Mouse (Mus musculus): ENCODE results near the gene Dock6. TPM values are rescaled to one million over a fixed set of nuclear protein-coding genes. Genes with fewer than 3 reads are reported as not detected.

Dock6 gene
- polyA plus RNA-seq, 1 experiment from 2014 or later, result 21.6 TPM

- peaks cover 37% of the 10 kb centered on the region for H3K4me1 ChIP-seq (replicated peaks; ENCODE audit: control insufficient read depth, insufficient read depth, low read length)
- peak overlapping the region; percentile 64; the same call in 1 of the 2 replicates for H3K4me3 ChIP-seq (ENCODE audit: low read depth, low read length)
- peak overlapping the region; percentile 79 for H3K4me2 ChIP-seq
- 71% methylated on average over 3 of the region's 3 CpGs for WGBS
- no peaks in the 10 kb centered on the region for H3K36me3 ChIP-seq (ENCODE audit: control insufficient read depth, insufficient read depth, low read length)
- DNase-seq (ENCODE audit: low spot score) (no peak), ATAC-seq (replicated peaks; ENCODE audit: low FRiP score) (no peak)
- H3K9ac ChIP-seq (ENCODE audit: low read depth, low read length), result no peak overlapping the region
- no peaks in the 10 kb centered on the region for H3K27me3 ChIP-seq (replicated peaks; ENCODE audit: control insufficient read depth, insufficient read depth, low read length)
- no peaks in the 10 kb centered on the region for H3K9me3 ChIP-seq (ENCODE audit: control insufficient read depth, low read length)
- no peak overlapping the region for H3K27ac ChIP-seq (ENCODE audit: low read depth, low read length)
Measured at GRCm38 (mm10) chr9:21851084-21851483, 1.4 kb downstream of the Dock6 start.

- DNase-seq (ENCODE audit: low spot score), result no peak
- H3K4me2 ChIP-seq, result peak overlapping the region; percentile 23
- H3K4me1 ChIP-seq (replicated peaks; ENCODE audit: control insufficient read depth, insufficient read depth, low read length), result peaks cover 41% of the 10 kb centered on the region
Measured at GRCm38 (mm10) chr9:21849691-21850677, 2.5 kb downstream of the Dock6 start.

GRCm38 (mm10) chr9:21847926-21848325, 4.5 kb downstream of the Dock6 start:
- Histone ChIP-seq H3K4me1 (replicated peaks; ENCODE audit: control insufficient read depth, insufficient read depth, low read length) (peaks cover 40% of the 10 kb centered on the region), H3K9me3 (ENCODE audit: control insufficient read depth, low read length) (no peaks in the 10 kb centered on the region), H3K4me2 (no peak overlapping the region; the same call in 1 of the 2 replicates), H3K27ac (ENCODE audit: low read depth, low read length) (peak overlapping the region; percentile 82), H3K27me3 (replicated peaks; ENCODE audit: control insufficient read depth, insufficient read depth, low read length) (no peaks in the 10 kb centered on the region), H3K4me3 (ENCODE audit: low read depth, low read length) (no peak overlapping the region), H3K36me3 (ENCODE audit: control insufficient read depth, insufficient read depth, low read length) (peaks cover 2% of the 10 kb centered on the region; the same call in 1 of the 2 replicates), H3K9ac (ENCODE audit: low read depth, low read length) (no peak overlapping the region)
- 35% methylated on average over 10 of the region's 10 CpGs for WGBS
- DNase-seq (ENCODE audit: low spot score) (no peak), ATAC-seq (replicated peaks; ENCODE audit: low FRiP score) (no peak)

More at GRCm38 (mm10) chr9:21849691-21850677, 2.5 kb downstream of the Dock6 start:
- Histone ChIP-seq H3K9me3 (ENCODE audit: control insufficient read depth, low read length) (no peaks in the 10 kb centered on the region), H3K27me3 (replicated peaks; ENCODE audit: control insufficient read depth, insufficient read depth, low read length) (no peaks in the 10 kb centered on the region), H3K27ac (ENCODE audit: low read depth, low read length) (0 out of 2 replicates have a peak overlapping the region, but pooled peaks have one; percentile 7), H3K36me3 (ENCODE audit: control insufficient read depth, insufficient read depth, low read length) (no peaks in the 10 kb centered on the region), H3K4me3 (ENCODE audit: low read depth, low read length) (no peak overlapping the region), H3K9ac (ENCODE audit: low read depth, low read length) (no peak overlapping the region)
- 66% methylated on average over 7 of the region's 7 CpGs for WGBS
- ATAC-seq (replicated peaks; ENCODE audit: low FRiP score), result no peak

GRCm38 (mm10) chr9:21847425-21847824, 5.0 kb downstream of the Dock6 start:
- H3K4me1 ChIP-seq (replicated peaks; ENCODE audit: control insufficient read depth, insufficient read depth, low read length), result peaks cover 41% of the 10 kb centered on the region
- no peak for ATAC-seq (replicated peaks; ENCODE audit: low FRiP score)
- peaks cover 6% of the 10 kb centered on the region for H3K36me3 ChIP-seq (ENCODE audit: control insufficient read depth, insufficient read depth, low read length)
- whole genome bisulfite sequencing, result 30% methylated on average over 3 of the region's 3 CpGs
- H3K4me2 ChIP-seq, result peak overlapping the region; percentile 54
- peak overlapping the region; percentile 82; the same call in 1 of the 2 replicates for H3K27ac ChIP-seq (ENCODE audit: low read depth, low read length)
- H3K27me3 ChIP-seq (replicated peaks; ENCODE audit: control insufficient read depth, insufficient read depth, low read length), result no peaks in the 10 kb centered on the region
- no peak overlapping the region for H3K9ac ChIP-seq (ENCODE audit: low read depth, low read length)
- no peak overlapping the region for H3K4me3 ChIP-seq (ENCODE audit: low read depth, low read length)
- DNase-seq (ENCODE audit: low spot score), result no peak
- H3K9me3 ChIP-seq (ENCODE audit: control insufficient read depth, low read length), result no peaks in the 10 kb centered on the region

- Histone ChIP-seq H3K4me1 (replicated peaks; ENCODE audit: control insufficient read depth, insufficient read depth, low read length) (peaks cover 39% of the 10 kb centered on the region), H3K27ac (ENCODE audit: low read depth, low read length) (peak overlapping the region; percentile 82; the same call in 1 of the 2 replicates), H3K4me3 (ENCODE audit: low read depth, low read length) (peak overlapping the region; percentile 28; the same call in 1 of the 2 replicates), H3K36me3 (ENCODE audit: control insufficient read depth, insufficient read depth, low read length) (peaks cover 6% of the 10 kb centered on the region), H3K4me2 (peak overlapping the region; percentile 54), H3K27me3 (replicated peaks; ENCODE audit: control insufficient read depth, insufficient read depth, low read length) (no peaks in the 10 kb centered on the region), H3K9ac (ENCODE audit: low read depth, low read length) (no peak overlapping the region), H3K9me3 (ENCODE audit: control insufficient read depth, low read length) (no peaks in the 10 kb centered on the region)
- WGBS, result 20% methylated on average over 11 of the region's 11 CpGs
- peak; percentile 59 for DNase-seq (ENCODE audit: low spot score)
- ATAC-seq (replicated peaks; ENCODE audit: low FRiP score), result peak; percentile 51
Measured at GRCm38 (mm10) chr9:21846755-21847341, 5.6 kb downstream of the Dock6 start.

GRCm38 (mm10) chr9:21845381-21846080, 6.9 kb downstream of the Dock6 start:
- H3K27ac ChIP-seq (ENCODE audit: low read depth, low read length), result no peak overlapping the region
- H3K4me1 ChIP-seq (replicated peaks; ENCODE audit: control insufficient read depth, insufficient read depth, low read length), result peaks cover 34% of the 10 kb centered on the region
- H3K9me3 ChIP-seq (ENCODE audit: control insufficient read depth, low read length), result no peaks in the 10 kb centered on the region
- DNase-seq (ENCODE audit: low spot score) (no peak), ATAC-seq (replicated peaks; ENCODE audit: low FRiP score) (no peak)
- no peaks in the 10 kb centered on the region for H3K27me3 ChIP-seq (replicated peaks; ENCODE audit: control insufficient read depth, insufficient read depth, low read length)
- no peak overlapping the region for H3K4me2 ChIP-seq
- H3K9ac ChIP-seq (ENCODE audit: low read depth, low read length), result peak overlapping the region; percentile 20; the same call in 1 of the 2 replicates
- H3K4me3 ChIP-seq (ENCODE audit: low read depth, low read length), result no peak overlapping the region
- H3K36me3 ChIP-seq (ENCODE audit: control insufficient read depth, insufficient read depth, low read length), result peaks cover 8% of the 10 kb centered on the region
- 47% methylated on average over 14 of the region's 14 CpGs for WGBS

GRCm38 (mm10) chr9:21843086-21843485, 9.3 kb downstream of the Dock6 start:
- WGBS, result 75% methylated on average over 6 of the region's 6 CpGs
- DNase-seq (ENCODE audit: low spot score), result no peak
- Histone ChIP-seq H3K4me1 (replicated peaks; ENCODE audit: control insufficient read depth, insufficient read depth, low read length) (peaks cover 21% of the 10 kb centered on the region), H3K36me3 (ENCODE audit: control insufficient read depth, insufficient read depth, low read length) (peaks cover 12% of the 10 kb centered on the region), H3K27ac (ENCODE audit: low read depth, low read length) (no peak overlapping the region), H3K9me3 (ENCODE audit: control insufficient read depth, low read length) (no peaks in the 10 kb centered on the region), H3K9ac (ENCODE audit: low read depth, low read length) (no peak overlapping the region), H3K27me3 (replicated peaks; ENCODE audit: control insufficient read depth, insufficient read depth, low read length) (no peaks in the 10 kb centered on the region), H3K4me2 (no peak overlapping the region), H3K4me3 (ENCODE audit: low read depth, low read length) (no peak overlapping the region)
- ATAC-seq (replicated peaks; ENCODE audit: low FRiP score), result no peak

GRCm38 (mm10) chr9:21842391-21842790, 10.0 kb downstream of the Dock6 start:
- 52% methylated on average over 5 of the region's 5 CpGs for WGBS
- Histone ChIP-seq H3K4me1 (replicated peaks; ENCODE audit: control insufficient read depth, insufficient read depth, low read length) (peaks cover 14% of the 10 kb centered on the region), H3K27ac (ENCODE audit: low read depth, low read length) (no peak overlapping the region), H3K9me3 (ENCODE audit: control insufficient read depth, low read length) (no peaks in the 10 kb centered on the region), H3K36me3 (ENCODE audit: control insufficient read depth, insufficient read depth, low read length) (peaks cover 18% of the 10 kb centered on the region), H3K9ac (ENCODE audit: low read depth, low read length) (no peak overlapping the region), H3K27me3 (replicated peaks; ENCODE audit: control insufficient read depth, insufficient read depth, low read length) (no peaks in the 10 kb centered on the region), H3K4me2 (no peak overlapping the region), H3K4me3 (ENCODE audit: low read depth, low read length) (no peak overlapping the region)
- no peak for ATAC-seq (replicated peaks; ENCODE audit: low FRiP score)
- no peak for DNase-seq (ENCODE audit: low spot score)

All from liver, embryonic 11.5 days (tissue).